Mouse (Mus musculus) cerebellum, adult (tissue): ENCODE results near the gene Fanci.

ENCODE experiments used
- ATAC-seq: cut with Nextera tagmentation; 2 replicates; pipeline ENCODE4 v1.9.2; 2017; ENCODE audit warnings: mild to moderate bottlenecking, moderate library complexity, mixed read lengths; ENCODE audit not compliant: insufficient number of reproducible peaks, low FRiP score, low TSS enrichment

Fanci gene

DNA sequence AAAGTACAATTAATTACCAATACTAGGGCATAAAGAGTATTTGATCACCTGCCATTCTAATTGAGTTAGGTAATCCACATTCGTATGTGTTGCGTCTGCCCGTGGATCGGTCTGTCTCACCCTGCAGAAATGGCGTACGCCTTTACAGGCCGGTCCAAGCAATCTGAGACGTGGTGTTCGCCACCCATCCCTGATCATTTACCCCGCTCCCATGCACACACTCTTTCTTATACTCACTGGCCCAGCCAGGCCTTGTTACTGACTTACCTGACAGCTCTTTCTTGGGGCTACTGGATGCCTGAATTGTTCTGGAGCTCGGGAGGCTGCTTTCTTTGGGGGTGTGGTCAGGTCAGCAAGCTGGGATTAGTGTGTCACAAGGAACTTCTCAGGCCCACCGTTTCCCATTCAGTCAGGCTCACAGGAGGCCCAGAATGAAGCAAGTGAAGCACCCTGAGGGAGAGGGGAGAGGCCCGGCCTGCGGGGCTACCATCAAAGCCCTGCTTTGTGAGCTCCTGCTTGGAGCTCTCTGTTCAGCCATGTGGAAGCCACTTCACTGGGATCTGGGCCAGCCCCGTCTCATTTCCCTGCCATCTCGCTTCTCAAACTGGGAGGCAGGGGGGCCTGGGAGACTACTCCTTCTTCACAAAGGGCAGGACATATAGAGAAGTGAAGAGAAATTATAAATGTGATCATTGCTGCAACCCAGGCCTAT, 5.2 kb upstream of the Fanci start, which contains the start of gene Rlbp1:
Gene Rlbp1, minus strand, starts transcription at position 627 of the 712 bp plus-strand sequence.
- no peak for ATAC-seq

GRCm38 (mm10) chr7:79387140-79387539, 4.6 kb upstream of the Fanci start:
- ATAC-seq: no peak

GRCm38 (mm10) chr7:79387991-79388390, 3.7 kb upstream of the Fanci start:
- ATAC-seq: no peak

DNA sequence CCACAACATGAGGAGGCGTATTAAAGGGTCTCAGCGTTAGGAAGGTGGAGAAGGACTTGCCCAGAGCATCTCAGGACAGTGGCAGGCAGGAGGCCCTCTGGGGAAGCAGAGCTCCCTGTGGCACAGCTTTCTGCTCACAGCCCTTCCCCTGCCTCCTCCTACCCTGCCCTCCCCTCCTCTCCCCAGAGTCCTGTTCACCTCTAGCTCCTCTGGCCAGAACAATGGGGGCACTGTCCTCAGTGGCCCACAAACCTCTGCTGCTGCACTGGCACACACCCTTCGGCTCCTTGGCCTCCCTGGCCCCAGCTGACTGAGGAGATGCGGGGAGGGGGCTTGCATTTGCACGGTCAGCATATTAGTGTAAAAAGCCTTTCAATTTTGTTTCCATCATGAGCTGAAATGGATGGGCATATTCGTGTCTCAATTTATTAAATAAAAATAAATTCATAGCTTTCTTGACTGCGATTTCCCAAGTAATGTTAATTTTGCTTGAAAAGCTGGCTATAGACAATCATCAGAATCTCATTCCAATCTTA, 3.0 kb upstream of the Fanci start:
- no peak for ATAC-seq

- ATAC-seq: no peak
Measured at GRCm38 (mm10) chr7:79390141-79390708, 1.5 kb upstream of the Fanci start.

DNA sequence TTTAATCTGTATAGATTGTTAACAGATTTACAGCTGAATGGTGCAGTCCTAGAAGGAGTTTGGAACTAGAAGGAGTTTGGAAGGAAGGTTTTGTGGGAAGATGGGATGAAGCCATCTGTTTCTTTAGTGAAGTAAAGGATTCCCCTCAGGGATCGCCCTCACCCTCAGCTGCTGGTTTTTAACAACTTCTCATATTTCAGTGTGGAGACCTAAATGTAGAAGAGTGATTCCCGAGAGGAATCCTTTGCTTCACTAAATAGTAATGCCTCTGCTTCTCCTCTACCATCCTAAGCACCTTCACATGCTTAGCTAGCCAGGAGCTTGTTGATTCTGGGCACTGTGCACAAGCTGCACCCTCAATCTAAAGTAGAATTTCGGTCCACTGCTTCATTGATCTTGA, 258 bp upstream of the Fanci start:
- no peak for ATAC-seq

DNA sequence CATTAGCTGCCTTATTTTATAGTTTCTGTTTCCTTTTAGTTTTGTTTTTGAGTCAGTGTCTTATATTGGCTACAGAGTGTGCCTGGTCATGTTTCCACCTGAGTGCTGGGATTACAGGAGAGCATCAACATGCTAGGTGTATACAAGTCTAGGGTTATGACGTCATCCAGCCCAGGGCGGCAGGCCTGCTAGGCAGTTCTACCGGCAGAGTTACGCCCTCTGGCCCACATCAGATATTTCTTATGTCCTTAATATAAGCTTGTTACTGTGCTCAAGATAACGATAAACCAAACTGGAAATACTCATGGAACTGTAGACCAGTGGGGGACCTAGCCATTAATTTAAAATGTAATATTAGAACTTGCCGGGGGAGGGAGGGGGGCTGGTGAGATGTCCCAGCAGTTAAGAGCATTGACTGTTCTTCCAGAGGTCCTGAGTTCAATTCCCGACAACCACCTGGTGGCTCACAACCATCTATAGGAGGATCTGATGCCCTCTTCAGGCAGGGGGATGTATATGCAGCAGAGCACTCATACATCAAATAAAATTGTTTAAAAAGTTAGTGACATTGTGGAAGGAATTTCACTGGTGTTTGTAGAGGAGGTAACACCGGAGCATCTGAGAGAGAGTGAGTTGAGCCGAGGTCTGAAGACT, 1.3 kb downstream of the Fanci start:
- ATAC-seq: no peak

GRCm38 (mm10) chr7:79393924-79394323, 2.2 kb downstream of the Fanci start:
- no peak for ATAC-seq

GRCm38 (mm10) chr7:79394666-79395065, 2.9 kb downstream of the Fanci start:
- no peak for ATAC-seq

DNA sequence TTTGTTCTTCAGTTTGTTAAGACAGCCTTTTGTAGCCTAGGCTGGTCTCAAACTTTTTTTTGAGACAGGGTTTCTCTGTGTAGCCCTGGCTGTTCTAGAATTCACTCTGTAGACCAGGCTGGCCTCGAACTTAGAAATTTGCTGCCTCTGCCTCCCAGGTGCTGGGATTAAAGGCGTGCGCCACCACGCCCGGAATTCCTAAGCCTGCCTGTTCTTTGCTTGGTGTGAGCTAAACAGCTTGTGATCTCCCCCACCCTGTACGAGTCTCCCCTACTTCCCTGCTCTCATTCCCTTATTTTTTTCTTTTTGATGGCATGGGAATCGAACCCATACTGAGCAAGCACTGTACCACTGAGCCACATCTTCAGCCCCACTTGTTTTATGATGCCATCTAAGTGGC, 3.5 kb downstream of the Fanci start:
- no peak for ATAC-seq

- no peak for ATAC-seq
Measured at GRCm38 (mm10) chr7:79397446-79397963, 5.8 kb downstream of the Fanci start.

GRCm38 (mm10) chr7:79398426-79398825, 6.7 kb downstream of the Fanci start:
- no peak for ATAC-seq

DNA sequence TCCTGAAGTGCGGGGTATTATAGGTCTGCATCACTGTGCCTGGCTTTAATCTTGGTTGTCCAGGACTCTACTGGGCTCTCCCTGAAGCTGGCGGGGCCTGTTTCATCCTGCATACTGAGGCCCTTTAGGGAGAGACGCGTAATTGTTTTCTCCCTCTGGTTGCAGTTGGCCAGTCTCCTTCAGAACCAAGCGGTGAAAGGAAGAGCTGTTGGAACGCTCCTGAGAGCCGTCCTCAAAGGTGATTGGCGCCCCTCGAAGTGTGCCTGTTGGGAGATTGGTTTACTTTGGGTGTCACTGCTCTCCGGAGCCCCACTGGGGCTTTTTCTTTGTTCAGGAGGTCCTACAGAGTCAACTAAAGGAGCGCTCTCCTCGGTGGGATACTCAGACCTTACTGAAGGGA, 7.2 kb downstream of the Fanci start:
- no peak for ATAC-seq

GRCm38 (mm10) chr7:79400296-79400695, 8.6 kb downstream of the Fanci start:
- no peak for ATAC-seq

GRCm38 (mm10) chr7:79414449-79415375, 23.0 kb downstream of the Fanci start:
- ATAC-seq: no peak

GRCm38 (mm10) chr7:79419950-79420349, 28.2 kb downstream of the Fanci start:
- ATAC-seq: no peak

DNA sequence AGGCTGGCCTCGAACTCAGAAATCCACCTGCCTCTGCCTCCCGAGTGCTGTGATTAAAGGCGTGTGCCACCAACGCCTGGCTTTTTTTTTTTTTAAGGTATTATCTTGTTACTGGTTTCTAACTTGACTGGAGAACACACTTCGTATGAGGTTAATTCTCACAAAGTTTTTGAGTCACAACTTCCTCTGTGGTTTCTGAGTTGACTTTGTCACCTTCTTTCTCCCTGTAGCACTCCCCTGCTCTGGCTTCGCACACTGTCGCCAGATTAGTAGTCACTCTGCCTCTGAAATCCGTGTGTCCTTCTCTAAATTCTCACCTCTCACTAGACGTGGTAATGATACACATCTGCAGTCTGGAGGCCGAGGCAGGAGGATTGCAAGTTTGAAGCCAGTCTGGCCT, 31.1 kb downstream of the Fanci start:
- ATAC-seq: no peak

DNA sequence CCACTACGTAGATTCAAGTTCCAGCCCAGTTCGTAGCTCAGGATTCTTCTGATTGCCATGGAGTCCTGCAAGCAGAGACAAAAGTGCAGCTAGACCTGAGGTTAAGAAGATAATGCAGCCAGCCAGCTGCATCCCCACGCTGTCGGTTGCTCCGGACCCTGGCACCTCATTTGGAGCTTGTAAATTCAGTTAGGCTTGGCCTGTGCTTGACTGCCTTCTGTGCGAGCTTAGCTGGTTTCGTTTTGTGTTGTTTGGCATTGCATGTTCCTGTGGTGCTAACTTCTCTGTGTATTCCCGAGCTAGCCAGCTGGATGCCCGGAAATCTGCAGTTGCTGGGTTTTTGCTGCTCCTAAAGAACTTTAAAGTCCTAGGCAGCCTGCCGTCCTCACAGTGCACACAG, 34.1 kb downstream of the Fanci start:
- ATAC-seq: no peak

DNA sequence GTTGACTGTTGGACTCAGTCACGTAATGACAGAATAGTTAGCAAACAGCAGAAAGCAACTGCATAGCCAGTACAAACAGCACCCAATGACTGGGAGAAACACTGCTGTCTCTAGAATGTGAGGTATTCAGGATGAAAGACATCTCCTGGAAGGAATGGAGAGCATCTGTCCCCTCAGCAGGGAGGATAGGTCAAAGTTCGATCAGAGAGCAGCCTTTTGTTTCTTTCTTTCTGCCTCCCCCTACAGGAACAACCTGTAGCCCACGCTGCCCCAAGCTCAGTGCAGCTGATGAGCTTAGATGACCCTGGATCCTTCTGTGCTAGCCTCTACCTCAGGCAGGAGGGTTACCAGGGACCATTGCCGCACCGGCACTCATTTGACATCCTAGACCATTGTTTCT, 36.5 kb downstream of the Fanci start:
- no peak for ATAC-seq

DNA sequence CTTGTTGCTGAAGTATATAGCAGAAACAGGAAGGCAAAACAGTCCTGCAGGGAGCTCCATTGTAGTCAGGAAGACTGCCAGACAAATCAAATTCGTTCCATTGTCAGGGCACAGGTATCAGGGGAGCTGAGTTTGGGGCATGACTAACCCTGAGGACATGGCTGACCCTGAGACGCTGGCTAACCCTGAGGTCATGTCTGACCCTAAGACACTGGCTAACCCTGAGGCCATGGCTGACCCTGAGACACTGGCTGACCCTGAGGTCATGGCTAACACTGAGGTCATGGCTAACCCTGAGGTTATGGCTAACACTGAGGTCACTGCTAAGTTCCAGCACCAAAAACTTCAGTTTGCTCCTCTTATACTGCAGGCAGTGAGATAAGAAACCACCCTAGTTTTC, 48.3 kb downstream of the Fanci start:
- ATAC-seq: no peak
